Mouse (Mus musculus): ENCODE measurements around the gene Aspn.

GRCm38 (mm10) chr13:49608589-49609322, 64.5 kb downstream of the Aspn start:
- TF ChIP-seq CTCF (IDR thresholded peaks at IDR 0.05; ENCODE audit: control insufficient read depth, insufficient read depth, low read length), result no peak
- no peak for TF ChIP-seq POLR2A (IDR thresholded peaks at IDR 0.05; ENCODE audit: borderline replicate concordance, control insufficient read depth, low read depth, low read length)
